Mouse (Mus musculus): ENCODE data around the gene Dock4. TPM values are rescaled to one million over a fixed set of nuclear protein-coding genes. Genes with fewer than 3 reads are reported as not detected.

Gene Dock4
- total and polyA plus RNA-seq, 2 experiments from 2014 or later, result 15.5 to 28.6 TPM

DNA sequence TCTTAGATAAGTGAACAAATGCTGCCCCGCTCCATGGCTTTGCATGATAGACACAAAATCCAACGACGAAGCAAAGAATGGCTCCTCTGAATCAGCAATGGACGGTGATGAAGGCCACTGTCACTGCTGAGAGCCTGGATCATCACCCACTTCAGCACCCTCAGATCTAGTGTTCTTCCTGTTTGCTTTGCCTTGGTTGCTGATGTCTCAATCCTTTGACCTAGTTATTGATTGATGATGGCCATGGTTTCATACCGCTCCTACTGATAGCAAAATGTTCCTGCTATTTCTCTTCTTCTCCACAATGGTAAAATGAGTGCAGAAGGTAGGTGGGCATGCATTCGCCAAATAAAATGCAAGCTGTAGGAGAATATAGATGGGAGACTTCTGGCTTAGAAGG, 150.7 kb downstream of the Dock4 start:
- no peak overlapping the region for H3K4me2 ChIP-seq (ENCODE audit: low read depth, low read length, poor library complexity, severe bottlenecking)
- no peak overlapping the region for H3K9ac ChIP-seq (replicated peaks; ENCODE audit: low read length, poor library complexity, severe bottlenecking)
- no peak overlapping the region for H3K4me3 ChIP-seq (ENCODE audit: low read depth, low read length)
- H3K4me1 ChIP-seq (ENCODE audit: insufficient read depth, low read length), result no peaks in the 10 kb centered on the region
- no peak for DNase-seq (ENCODE audit: low spot score)
- H3K27ac ChIP-seq (ENCODE audit: low read depth, low read length), result no peak overlapping the region
- 89% methylated on average over 6 of the region's 6 CpGs for WGBS
- H3K36me3 ChIP-seq (ENCODE audit: insufficient read depth, low read length), result no peaks in the 10 kb centered on the region
- TF ChIP-seq CTCF (IDR thresholded peaks at IDR 0.05), result no peak
- no peak for ATAC-seq (ENCODE audit: low FRiP score)
- H3K27me3 ChIP-seq (ENCODE audit: insufficient read depth, low read length), result no peaks in the 10 kb centered on the region
- H3K9me3 ChIP-seq (ENCODE audit: low read length), result no peaks in the 10 kb centered on the region

DNA sequence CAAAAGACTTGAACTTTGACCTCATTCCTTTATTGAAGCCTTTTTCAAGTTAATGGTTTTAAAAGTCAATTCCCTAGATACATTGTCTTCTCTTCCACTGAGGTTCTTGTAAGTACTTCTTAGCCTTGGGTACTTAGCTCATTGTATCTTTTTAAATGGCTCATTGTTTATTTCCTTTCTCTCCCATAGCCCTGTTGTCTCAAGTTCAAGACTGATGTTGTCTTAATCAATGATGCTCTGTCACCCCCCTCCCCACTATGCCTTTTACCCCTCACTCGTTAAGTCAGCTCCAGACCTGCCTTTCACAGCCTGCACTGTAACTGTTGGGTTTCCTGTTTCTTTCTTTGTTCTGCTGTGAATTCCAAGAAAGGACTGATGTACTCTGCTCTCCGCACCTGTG, 154.2 kb downstream of the Dock4 start:
- Histone ChIP-seq H3K27ac (ENCODE audit: low read depth, low read length) (no peak overlapping the region), H3K9me3 (ENCODE audit: low read length) (no peaks in the 10 kb centered on the region), H3K9ac (replicated peaks; ENCODE audit: low read length, poor library complexity, severe bottlenecking) (no peak overlapping the region), H3K4me3 (ENCODE audit: low read depth, low read length) (no peak overlapping the region), H3K4me1 (ENCODE audit: insufficient read depth, low read length) (no peaks in the 10 kb centered on the region), H3K27me3 (ENCODE audit: insufficient read depth, low read length) (no peaks in the 10 kb centered on the region), H3K36me3 (ENCODE audit: insufficient read depth, low read length) (no peaks in the 10 kb centered on the region), H3K4me2 (ENCODE audit: low read depth, low read length, poor library complexity, severe bottlenecking) (no peak overlapping the region)
- ATAC-seq (ENCODE audit: low FRiP score) (no peak), DNase-seq (ENCODE audit: low spot score) (no peak)
- TF ChIP-seq CTCF (IDR thresholded peaks at IDR 0.05), result no peak
- WGBS, result 80% methylated on average over 2 of the region's 2 CpGs

DNA sequence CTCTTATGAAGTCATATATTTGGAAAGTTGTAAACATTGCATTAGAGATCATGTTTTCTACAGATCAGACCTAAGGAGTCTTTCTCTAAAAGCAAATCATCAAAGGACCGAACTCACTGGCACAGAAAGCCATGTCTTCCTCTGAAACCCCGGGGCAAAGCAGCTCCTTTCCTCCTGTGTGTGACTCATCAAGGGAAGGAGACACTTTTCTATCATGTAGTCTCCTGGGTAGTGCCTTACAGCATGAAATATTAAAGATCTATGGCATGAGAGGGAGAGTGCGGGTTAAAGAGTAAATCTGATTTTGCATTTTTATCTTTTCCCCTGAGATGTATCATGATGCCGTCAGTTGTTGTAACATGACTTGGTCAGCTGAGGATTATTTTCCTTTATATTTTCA, 159.8 kb downstream of the Dock4 start:
- Histone ChIP-seq H3K4me1 (ENCODE audit: insufficient read depth, low read length) (no peaks in the 10 kb centered on the region), H3K27me3 (ENCODE audit: insufficient read depth, low read length) (no peaks in the 10 kb centered on the region), H3K4me3 (ENCODE audit: low read depth, low read length) (no peak overlapping the region), H3K36me3 (ENCODE audit: insufficient read depth, low read length) (no peaks in the 10 kb centered on the region), H3K4me2 (ENCODE audit: low read depth, low read length, poor library complexity, severe bottlenecking) (no peak overlapping the region), H3K9ac (replicated peaks; ENCODE audit: low read length, poor library complexity, severe bottlenecking) (no peak overlapping the region), H3K27ac (ENCODE audit: low read depth, low read length) (no peak overlapping the region), H3K9me3 (ENCODE audit: low read length) (no peaks in the 10 kb centered on the region)
- TF ChIP-seq CTCF (IDR thresholded peaks at IDR 0.05), result no peak
- DNase-seq (ENCODE audit: low spot score) (no peak), ATAC-seq (ENCODE audit: low FRiP score) (no peak)
- WGBS, result 55% methylated on average over 4 of the region's 4 CpGs

DNA sequence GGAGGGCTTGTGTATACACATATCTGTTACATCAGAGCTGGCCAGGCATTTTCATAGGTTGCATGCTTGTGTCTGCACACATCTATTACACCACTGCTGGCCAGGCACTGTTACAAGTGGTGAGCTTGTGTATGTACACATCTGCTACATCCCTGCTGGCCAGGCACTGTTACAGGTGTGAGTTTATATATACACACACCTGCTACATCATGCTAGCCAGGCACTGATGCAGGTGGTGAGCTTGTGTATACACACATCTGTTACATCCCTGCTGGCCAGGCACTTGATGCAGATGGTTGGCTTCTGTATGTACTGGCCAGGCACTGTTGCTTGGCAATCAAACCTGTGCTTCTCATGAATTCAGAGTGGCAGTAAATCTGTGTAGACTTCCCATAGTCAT, 177.2 kb downstream of the Dock4 start:
- Histone ChIP-seq H3K4me3 (ENCODE audit: low read depth, low read length) (no peak overlapping the region), H3K27me3 (ENCODE audit: insufficient read depth, low read length) (no peaks in the 10 kb centered on the region), H3K4me1 (ENCODE audit: insufficient read depth, low read length) (no peaks in the 10 kb centered on the region), H3K9me3 (ENCODE audit: low read length) (no peaks in the 10 kb centered on the region), H3K36me3 (ENCODE audit: insufficient read depth, low read length) (no peaks in the 10 kb centered on the region), H3K9ac (replicated peaks; ENCODE audit: low read length, poor library complexity, severe bottlenecking) (no peak overlapping the region), H3K4me2 (ENCODE audit: low read depth, low read length, poor library complexity, severe bottlenecking) (no peak overlapping the region), H3K27ac (ENCODE audit: low read depth, low read length) (no peak overlapping the region)
- TF ChIP-seq CTCF (IDR thresholded peaks at IDR 0.05), result no peak
- DNase-seq (ENCODE audit: low spot score), result no peak
- 0 out of 2 replicates have a peak, but pooled peaks have one; percentile 27 for ATAC-seq (ENCODE audit: low FRiP score)

DNA sequence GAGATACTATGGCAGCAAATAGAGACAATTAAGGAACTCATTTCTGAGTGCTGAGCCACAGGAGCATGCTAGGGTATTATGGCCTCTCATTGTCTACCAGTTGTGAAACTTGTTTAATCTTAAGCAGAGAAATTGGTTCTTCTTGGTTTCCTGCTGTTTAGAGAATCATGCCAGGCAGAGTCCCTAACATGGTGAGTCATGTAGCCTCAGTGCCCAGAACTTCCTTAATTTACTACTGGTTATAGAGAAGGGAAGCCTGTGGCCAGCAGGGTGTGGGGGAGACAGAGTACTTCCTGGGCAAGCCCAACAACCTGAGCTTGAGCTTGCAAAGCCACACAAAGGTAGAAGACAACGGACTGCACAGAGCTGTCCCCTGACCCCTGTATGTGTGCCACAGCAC, 180.8 kb downstream of the Dock4 start:
- no peak for TF ChIP-seq CTCF (IDR thresholded peaks at IDR 0.05)
- Histone ChIP-seq H3K9me3 (ENCODE audit: low read length) (no peaks in the 10 kb centered on the region), H3K4me3 (ENCODE audit: low read depth, low read length) (no peak overlapping the region), H3K4me2 (ENCODE audit: low read depth, low read length, poor library complexity, severe bottlenecking) (no peak overlapping the region), H3K9ac (replicated peaks; ENCODE audit: low read length, poor library complexity, severe bottlenecking) (no peak overlapping the region), H3K4me1 (ENCODE audit: insufficient read depth, low read length) (no peaks in the 10 kb centered on the region), H3K27me3 (ENCODE audit: insufficient read depth, low read length) (no peaks in the 10 kb centered on the region), H3K27ac (ENCODE audit: low read depth, low read length) (0 out of 2 replicates have a peak overlapping the region, but pooled peaks have one; percentile 2), H3K36me3 (ENCODE audit: insufficient read depth, low read length) (no peaks in the 10 kb centered on the region)
- DNase-seq (ENCODE audit: low spot score) (no peak), ATAC-seq (ENCODE audit: low FRiP score) (no peak)
- WGBS, result 100% methylated on average over 1 of the region's 1 CpGs

DNA sequence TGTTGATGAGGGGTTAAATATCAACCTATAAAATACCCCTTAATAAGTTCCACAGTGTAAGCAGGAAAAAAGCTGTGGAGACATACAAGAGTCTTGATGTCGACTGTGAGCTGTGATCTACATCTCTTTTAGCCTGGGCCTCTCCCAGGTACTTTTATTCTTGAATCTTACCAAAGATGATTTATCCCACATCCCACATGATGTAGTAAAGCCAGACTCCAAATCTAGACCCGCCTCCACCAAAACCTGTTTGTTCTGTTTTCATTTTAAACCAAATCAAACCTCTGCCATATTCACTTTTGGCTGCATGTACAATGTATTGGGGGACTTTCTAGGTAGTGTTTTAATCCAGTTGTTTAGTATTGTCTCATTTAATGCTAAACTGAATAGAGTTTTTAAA, 187.5 kb downstream of the Dock4 start:
- no peaks in the 10 kb centered on the region for H3K9me3 ChIP-seq (ENCODE audit: low read length)
- H3K9ac ChIP-seq (replicated peaks; ENCODE audit: low read length, poor library complexity, severe bottlenecking), result no peak overlapping the region
- TF ChIP-seq CTCF (IDR thresholded peaks at IDR 0.05), result no peak
- no peak overlapping the region for H3K4me2 ChIP-seq (ENCODE audit: low read depth, low read length, poor library complexity, severe bottlenecking)
- H3K4me1 ChIP-seq (ENCODE audit: insufficient read depth, low read length), result no peaks in the 10 kb centered on the region
- WGBS, result 92% methylated on average over 2 of the region's 2 CpGs
- no peak for DNase-seq (ENCODE audit: low spot score)
- H3K36me3 ChIP-seq (ENCODE audit: insufficient read depth, low read length), result peaks cover 3% of the 10 kb centered on the region; the same call in 1 of the 2 replicates
- H3K27ac ChIP-seq (ENCODE audit: low read depth, low read length), result no peak overlapping the region
- no peak overlapping the region for H3K4me3 ChIP-seq (ENCODE audit: low read depth, low read length)
- no peak for ATAC-seq (ENCODE audit: low FRiP score)
- no peaks in the 10 kb centered on the region for H3K27me3 ChIP-seq (ENCODE audit: insufficient read depth, low read length)
